Mouse (Mus musculus) myocyte (in vitro differentiated cells): ENCODE measurements around the gene Scd2.

Source experiments
- E2F4 ChIP-seq: IDR thresholded peaks from one replicate; pipeline ENCODE4 v1.6.1; 2011; ENCODE audit warnings: mild to moderate bottlenecking, control low read depth, moderate library complexity; ENCODE audit not compliant: insufficient read depth
- POLR2A ChIP-seq: IDR thresholded peaks from one replicate; pipeline ENCODE4 v1.6.1; 2011; ENCODE audit warnings: low read depth, mild to moderate bottlenecking, control low read depth, moderate library complexity; ENCODE audit not compliant: insufficient read length
- USF1 ChIP-seq: IDR thresholded peaks from one replicate; pipeline ENCODE4 v1.6.1; 2011; ENCODE audit warnings: low read depth, mild to moderate bottlenecking, control low read depth, moderate library complexity

DNA sequence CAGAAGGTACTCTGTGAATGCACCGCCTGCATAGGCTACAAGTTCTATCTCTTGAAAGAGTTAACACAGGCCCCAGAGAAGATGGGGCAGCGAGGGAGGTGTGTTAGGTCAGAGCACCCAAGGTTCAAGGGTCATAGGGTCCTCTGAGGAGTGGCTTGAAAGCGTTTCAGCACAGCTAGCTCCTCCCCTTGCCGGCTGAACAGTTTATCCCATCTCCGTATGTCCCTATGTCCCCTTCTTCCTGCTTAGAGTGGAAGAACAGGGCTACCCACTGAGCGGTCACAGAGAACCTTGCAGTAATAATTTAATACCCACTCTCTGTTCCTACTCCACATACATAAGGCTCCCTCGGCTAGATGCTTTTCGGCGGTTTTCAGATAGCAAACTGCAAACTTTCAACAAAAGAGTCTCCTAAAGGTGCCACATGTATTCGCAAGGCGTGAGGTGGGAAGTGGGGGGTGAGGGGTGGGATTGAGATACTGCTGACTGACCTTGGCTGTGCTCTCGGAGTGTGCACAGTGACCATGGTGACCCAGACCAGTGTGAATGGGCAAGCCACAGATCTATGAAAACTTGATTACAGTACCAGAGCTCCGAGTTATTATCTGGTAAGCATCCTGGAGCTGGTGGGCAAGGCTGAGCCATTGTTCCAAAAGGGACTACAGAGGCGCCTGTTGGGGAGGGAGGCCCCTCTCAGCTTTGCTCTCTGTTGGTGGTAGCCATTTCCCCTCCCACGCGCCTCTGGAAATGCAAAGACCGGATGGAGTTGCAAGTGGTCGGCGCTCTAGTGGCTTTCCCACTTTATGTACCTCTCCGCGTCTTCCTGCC lies at the start of gene Scd2:
- no peak for TF ChIP-seq POLR2A
- no peak for TF ChIP-seq E2F4
- TF ChIP-seq USF1: no peak
